Mouse (Mus musculus) ovary, postnatal 10 days (tissue): Measurements from ENCODE around the gene Mdh1b.

Experiments used
- DNase-seq: peaks from one replicate; pipeline ENCODE4 v3.0.0; 2022; ENCODE audit warnings: low spot score

Gene Mdh1b

DNA sequence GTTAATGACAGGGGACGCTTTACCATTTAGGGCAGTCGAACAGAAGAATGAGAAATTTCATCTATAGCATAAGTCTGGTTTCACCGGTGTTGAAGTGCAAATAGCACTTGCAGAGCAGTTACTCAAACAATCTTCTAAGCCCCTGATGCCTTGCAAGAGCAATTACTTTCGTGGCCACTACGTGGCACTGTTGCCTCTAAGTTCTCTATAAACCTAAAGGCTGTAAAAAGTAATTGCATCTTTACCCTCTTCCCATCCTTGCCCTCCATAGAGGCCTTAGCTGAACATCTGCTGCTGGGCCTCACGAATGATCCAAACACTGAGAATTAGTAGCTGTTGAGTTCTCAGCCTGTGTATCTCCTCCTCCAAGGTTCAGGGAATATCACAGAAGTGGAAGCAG is 72.1 kb downstream of the Mdh1b start:
- no peak for DNase-seq
